In genomic region chr15:102248812-102249191, GRCm38 (mm10) we compare ENCODE assay signal across 11 mouse cellular contexts. TPM values are rescaled to one million over a fixed set of nuclear protein-coding genes. Genes with fewer than 3 reads are reported as not detected.
DNase-seq lines count a peak whose midpoint lies in the region; ATAC-seq and TF ChIP-seq lines count a peak whose summit lies in the region.
"Had no signal": no experiment of that assay in that cellular context is flagged by ENCODE, and none has a peak within 500 bp of the region (broad histone marks: within the 10 kb centered on the region; RNA-seq: fewer than 3 reads in every experiment).

No protein-coding gene starts in this region.

- H3K9me3 ChIP-seq in kidney, embryonic 16.5 days (ENCODE audit: low read length) = no peaks in the 10 kb centered on the region
- H3K9me3 ChIP-seq in liver, postnatal 0 days (ENCODE audit: low read length) = no peaks in the 10 kb centered on the region

- peak overlapping the region; percentile 99 for H3K27ac ChIP-seq in kidney, embryonic 16.5 days (ENCODE audit: low read length)
- H3K27ac ChIP-seq in liver, postnatal 0 days (ENCODE audit: low read depth) = 0 out of 2 replicates have a peak overlapping the region, but pooled peaks have one; percentile 88
- H3K27ac ChIP-seq: macrophage had no signal

- no peak for DNase-seq in kidney, postnatal 36 days
- DNase-seq in ZHBTc4 (ENCODE audit: low read depth, low spot score) = peak; percentile 27
- peak; percentile 88 for DNase-seq in forelimb bud, embryonic 11.5 days (ENCODE audit: low read depth, low spot score)
- no peak for DNase-seq in liver, postnatal 0 days
- DNase-seq in left cerebral cortex, postnatal 4 days = no peak
- DNase-seq in right cerebral cortex, postnatal 25 days = no peak
- DNase-seq in thymus, postnatal 25 days = no peak
- DNase-seq: adrenal gland, adult 8-10 months had no signal

- H3K27me3 ChIP-seq in kidney, embryonic 16.5 days (ENCODE audit: insufficient read depth, low read length) = no peaks in the 10 kb centered on the region
- peaks cover 67% of the 10 kb centered on the region for H3K27me3 ChIP-seq in liver, postnatal 0 days (ENCODE audit: insufficient read depth, low read length)

- intact Hi-C loops in left cerebral cortex, postnatal 4 days (cut with DNase I) = loop anchor here (5.0 kb wide), 1 partner anchor 78 kb away; the partner anchor contains the start of gene Pfdn5

- 0% methylated on average over 1 of the region's 3 CpGs for WGBS in kidney, embryonic 16.5 days
- WGBS in liver, postnatal 0 days (ENCODE audit: insufficient replicate concordance) = 23% methylated on average over 3 of the region's 3 CpGs

- H3K36me3 ChIP-seq in kidney, embryonic 16.5 days (ENCODE audit: insufficient read depth, low read length) = peaks cover 4% of the 10 kb centered on the region; the same call in 1 of the 2 replicates
- H3K36me3 ChIP-seq in liver, postnatal 0 days (replicated peaks; ENCODE audit: insufficient read depth, low read length) = no peaks in the 10 kb centered on the region

- peaks cover 41% of the 10 kb centered on the region for H3K4me1 ChIP-seq in kidney, embryonic 16.5 days (ENCODE audit: insufficient read depth, low read length)
- peaks cover 19% of the 10 kb centered on the region for H3K4me1 ChIP-seq in liver, postnatal 0 days (ENCODE audit: insufficient read depth)

- H3K4me2 ChIP-seq in kidney, embryonic 16.5 days (replicated peaks; ENCODE audit: low read depth, low read length) = peak overlapping the region; percentile 98
- no peak overlapping the region for H3K4me2 ChIP-seq in liver, postnatal 0 days (ENCODE audit: low read depth, low read length)

- TF ChIP-seq EP300 in liver, postnatal 0 days (IDR thresholded peaks at IDR 0.05; ENCODE audit: low read depth) = no peak

- TF ChIP-seq CTCF in liver, postnatal 0 days (IDR thresholded peaks at IDR 0.05; ENCODE audit: low read depth) = no peak

- peak overlapping the region; percentile 60 for H3K9ac ChIP-seq in kidney, embryonic 16.5 days (replicated peaks; ENCODE audit: low read length)
- no peak overlapping the region for H3K9ac ChIP-seq in liver, postnatal 0 days (replicated peaks)

- no peak for ATAC-seq in kidney, embryonic 16.5 days (ENCODE audit: low FRiP score, low TSS enrichment)
- no peak for ATAC-seq in liver, postnatal 0 days

- peak overlapping the region; percentile 26 for H3K4me3 ChIP-seq in kidney, embryonic 16.5 days (ENCODE audit: low read length)
- no peak overlapping the region for H3K4me3 ChIP-seq in liver, postnatal 0 days (ENCODE audit: low read depth, low read length)

RNA-seq across cellular contexts. Expression of gene Rarg, which starts 8.5 kb away (rescaled TPM):
- 31.9 and 35.4 TPM in 2 replicates for polyA plus RNA-seq in kidney, embryonic 16.5 days (2015; fragmentation: Nextera tagmentation; extraction: Ambion mirVana)
- polyA plus RNA-seq in liver, postnatal 0 days (2015; fragmentation: Nextera tagmentation; extraction: Ambion mirVana) = 2.4 and 2.6 TPM in 2 replicates
- 10 to 100 TPM; 15.9 to 16.9 TPM for total RNA-seq in left cerebral cortex, postnatal 4 days (2021)

RNA-seq across cellular contexts. Expression of gene Itgb7, which starts 17.1 kb away (rescaled TPM):
- polyA plus RNA-seq in kidney, embryonic 16.5 days (2015; fragmentation: Nextera tagmentation; extraction: Ambion mirVana) = 1.4 and 1.9 TPM in 2 replicates
- polyA plus RNA-seq in liver, postnatal 0 days (2015; fragmentation: Nextera tagmentation; extraction: Ambion mirVana) = 5.8 and 8.6 TPM in 2 replicates
- total RNA-seq in left cerebral cortex, postnatal 4 days (2021) = 1 to 10 TPM in 1 of 2 experiments, under 1 TPM in 1; 0.74 to 1.1 TPM

RNA-seq across cellular contexts. Expression of gene Gm9918, which starts 21.6 kb away (rescaled TPM):
- polyA plus RNA-seq in kidney, embryonic 16.5 days (2015; fragmentation: Nextera tagmentation; extraction: Ambion mirVana) = 0.36 and 0.89 TPM in 2 replicates
- polyA plus RNA-seq in liver, postnatal 0 days (2015; fragmentation: Nextera tagmentation; extraction: Ambion mirVana) = not detected in 2 replicates
- total RNA-seq in left cerebral cortex, postnatal 4 days (2021) = not detected
- polyA plus RNA-seq: macrophage; spleen, adult 2 months had no signal

RNA-seq across cellular contexts. Expression of gene Mfsd5, which starts 30.5 kb away (rescaled TPM):
- polyA plus RNA-seq in kidney, embryonic 16.5 days (2015; fragmentation: Nextera tagmentation; extraction: Ambion mirVana) = 76.5 and 78.8 TPM in 2 replicates
- polyA plus RNA-seq in liver, postnatal 0 days (2015; fragmentation: Nextera tagmentation; extraction: Ambion mirVana) = 25.4 and 27.4 TPM in 2 replicates
- 10 to 100 TPM; 31.4 to 33.7 TPM for total RNA-seq in left cerebral cortex, postnatal 4 days (2021)

RNA-seq across cellular contexts. Expression of gene Csad, which starts 44.3 kb away (rescaled TPM):
- polyA plus RNA-seq in kidney, embryonic 16.5 days (2015; fragmentation: Nextera tagmentation; extraction: Ambion mirVana) = 131 and 153 TPM in 2 replicates
- 224 and 243 TPM in 2 replicates for polyA plus RNA-seq in liver, postnatal 0 days (2015; fragmentation: Nextera tagmentation; extraction: Ambion mirVana)
- 10 to 100 TPM; 27.8 TPM for total RNA-seq in left cerebral cortex, postnatal 4 days (2021)

Comparison
In these comparisons a context has a peak if more than half of its experiments do, and no peak if none do; other contexts are left out.
1. DNase-seq: peak in ZHBTc4 (single experiment) and forelimb bud, embryonic 11.5 days (single experiment); none in kidney, postnatal 36 days (0 of 2), liver, postnatal 0 days (single experiment), left cerebral cortex, postnatal 4 days (single experiment), right cerebral cortex, postnatal 25 days (single experiment) and thymus, postnatal 25 days (single experiment).